ENCODE assay signal across 11 mouse cellular contexts in genomic region chr1:55447661-55448060, GRCm38 (mm10). TPM values are rescaled to one million over a fixed set of nuclear protein-coding genes. Genes with fewer than 3 reads are reported as not detected.
DNase-seq lines count a peak whose midpoint lies in the region; ATAC-seq and TF ChIP-seq lines count a peak whose summit lies in the region.
"Had no signal": no experiment of that assay in that cellular context is flagged by ENCODE, and none has a peak within 500 bp of the region (broad histone marks: within the 10 kb centered on the region; RNA-seq: fewer than 3 reads in every experiment).

No protein-coding gene starts in this region.

- H3K4me3 ChIP-seq in hindbrain, embryonic 11.5 days (ENCODE audit: low read depth, low read length), result no peak overlapping the region
- H3K4me3 ChIP-seq in hindbrain, embryonic 12.5 days, result no peak overlapping the region
- H3K4me3 ChIP-seq in liver, postnatal 0 days (ENCODE audit: low read depth, low read length), result no peak overlapping the region
- H3K4me3 ChIP-seq: embryonic facial prominence, embryonic 13.5 days; heart, embryonic 15.5 days had no signal

- H3K9me3 ChIP-seq in hindbrain, embryonic 11.5 days (ENCODE audit: control insufficient read depth, low read length), result no peaks in the 10 kb centered on the region
- no peaks in the 10 kb centered on the region for H3K9me3 ChIP-seq in hindbrain, embryonic 12.5 days (replicated peaks)
- H3K9me3 ChIP-seq in liver, postnatal 0 days (ENCODE audit: low read length), result no peaks in the 10 kb centered on the region
- H3K9me3 ChIP-seq: embryonic facial prominence, embryonic 13.5 days; heart, embryonic 15.5 days had no signal

- no peaks in the 10 kb centered on the region for H3K27me3 ChIP-seq in hindbrain, embryonic 11.5 days (ENCODE audit: control insufficient read depth, insufficient read depth, low read length)
- no peaks in the 10 kb centered on the region for H3K27me3 ChIP-seq in hindbrain, embryonic 12.5 days
- no peaks in the 10 kb centered on the region for H3K27me3 ChIP-seq in liver, postnatal 0 days (ENCODE audit: insufficient read depth, low read length)
- H3K27me3 ChIP-seq: embryonic facial prominence, embryonic 13.5 days; heart, embryonic 15.5 days had no signal

- no peak for ATAC-seq in hindbrain, embryonic 11.5 days (ENCODE audit: low FRiP score)
- no peak for ATAC-seq in hindbrain, embryonic 12.5 days (ENCODE audit: low FRiP score)
- ATAC-seq in liver, postnatal 0 days, result no peak

- no peaks in the 10 kb centered on the region for H3K36me3 ChIP-seq in hindbrain, embryonic 11.5 days (ENCODE audit: control insufficient read depth, insufficient read depth, low read length)
- H3K36me3 ChIP-seq in hindbrain, embryonic 12.5 days, result no peaks in the 10 kb centered on the region
- no peaks in the 10 kb centered on the region for H3K36me3 ChIP-seq in liver, postnatal 0 days (replicated peaks; ENCODE audit: insufficient read depth, low read length)
- H3K36me3 ChIP-seq: embryonic facial prominence, embryonic 13.5 days; heart, embryonic 15.5 days had no signal

- no peak overlapping the region for H3K4me2 ChIP-seq in hindbrain, embryonic 11.5 days (replicated peaks; ENCODE audit: low read depth, low read length)
- H3K4me2 ChIP-seq in hindbrain, embryonic 12.5 days (replicated peaks), result no peak overlapping the region
- no peak overlapping the region for H3K4me2 ChIP-seq in liver, postnatal 0 days (ENCODE audit: low read depth, low read length)
- H3K4me2 ChIP-seq: embryonic facial prominence, embryonic 13.5 days; heart, embryonic 15.5 days had no signal

- no peak for TF ChIP-seq EP300 in liver, postnatal 0 days (IDR thresholded peaks at IDR 0.05; ENCODE audit: low read depth)

- H3K4me1 ChIP-seq in hindbrain, embryonic 11.5 days (replicated peaks; ENCODE audit: control insufficient read depth, insufficient read depth, low read length), result no peaks in the 10 kb centered on the region
- H3K4me1 ChIP-seq in hindbrain, embryonic 12.5 days, result no peaks in the 10 kb centered on the region
- no peaks in the 10 kb centered on the region for H3K4me1 ChIP-seq in liver, postnatal 0 days (ENCODE audit: insufficient read depth)
- H3K4me1 ChIP-seq: embryonic facial prominence, embryonic 13.5 days had no signal

- peak; percentile 8 for DNase-seq in hindbrain, embryonic 11.5 days (ENCODE audit: low spot score)
- DNase-seq in B cell, adult 2 months, result peak; percentile 12 to 14
- peak; percentile 15 for DNase-seq in NIH3T3 (ENCODE audit: low read depth)
- DNase-seq in liver, postnatal 0 days, result no peak
- no peak for DNase-seq in right cerebral cortex, postnatal 36 days (ENCODE audit: low spot score in 2 of 2)
- DNase-seq in left cerebral cortex, adult 18-20 months (ENCODE audit: low spot score in 2 of 2), result no peak
- no peak for DNase-seq in cerebellum, postnatal 25 days
- DNase-seq: lung, postnatal 36 days had no signal

- peak; percentile 56 for TF ChIP-seq CTCF in liver, postnatal 0 days (IDR thresholded peaks at IDR 0.05; ENCODE audit: low read depth)

- H3K9ac ChIP-seq in hindbrain, embryonic 11.5 days (ENCODE audit: low read depth, low read length), result no peak overlapping the region
- no peak overlapping the region for H3K9ac ChIP-seq in hindbrain, embryonic 12.5 days
- no peak overlapping the region for H3K9ac ChIP-seq in liver, postnatal 0 days (replicated peaks)
- H3K9ac ChIP-seq: embryonic facial prominence, embryonic 13.5 days; heart, embryonic 15.5 days had no signal

- no peak overlapping the region for H3K27ac ChIP-seq in hindbrain, embryonic 11.5 days (ENCODE audit: low read depth, low read length)
- H3K27ac ChIP-seq in hindbrain, embryonic 12.5 days, result no peak overlapping the region
- no peak overlapping the region for H3K27ac ChIP-seq in liver, postnatal 0 days (ENCODE audit: low read depth)
- H3K27ac ChIP-seq: embryonic facial prominence, embryonic 13.5 days; heart, embryonic 15.5 days had no signal

- 70% methylated on average over 2 of the region's 2 CpGs for WGBS in hindbrain, embryonic 11.5 days
- 73% methylated on average over 2 of the region's 2 CpGs for WGBS in hindbrain, embryonic 12.5 days
- 96% methylated on average over 2 of the region's 2 CpGs for WGBS in liver, postnatal 0 days (ENCODE audit: insufficient replicate concordance)

RNA-seq across cellular contexts. Expression of gene Plcl1, which starts 41.9 kb away (rescaled TPM):
- 2.1 and 2.8 TPM in 2 replicates for polyA plus RNA-seq in hindbrain, embryonic 11.5 days (2014; fragmentation: Nextera tagmentation; extraction: Ambion mirVana)
- polyA plus RNA-seq in hindbrain, embryonic 12.5 days (2016; fragmentation: Nextera tagmentation; extraction: Ambion mirVana), result 5.2 and 5.5 TPM in 2 replicates
- 0.15 and 0.25 TPM in 2 replicates for polyA plus RNA-seq in liver, postnatal 0 days (2015; fragmentation: Nextera tagmentation; extraction: Ambion mirVana)
- 10 to 100 TPM; 22.8 to 23.7 TPM for total RNA-seq in left cerebral cortex, adult 18-20 months (2021)

Comparison
In these comparisons a context has a peak if more than half of its experiments do, and no peak if none do; other contexts are left out.
1. DNase-seq: peak in hindbrain, embryonic 11.5 days (single experiment), B cell, adult 2 months (2 of 2) and NIH3T3 (single experiment); none in liver, postnatal 0 days (single experiment), right cerebral cortex, postnatal 36 days (0 of 2), left cerebral cortex, adult 18-20 months (0 of 2) and cerebellum, postnatal 25 days (0 of 2).